Mouse (Mus musculus): ENCODE data around the gene Gnas. TPM values are rescaled to one million over a fixed set of nuclear protein-coding genes. Genes with fewer than 3 reads are reported as not detected.
A peak's percentile ranks its signal among the peaks of the same experiment; 100 is the strongest.

Gene Gnas
- polyA plus RNA-seq, 1 experiment = 1,078 TPM

- H3K79me3 ChIP-seq (ENCODE audit: low read depth) = no peaks in the 10 kb centered on the region
- H3K27me3 ChIP-seq (ENCODE audit: control insufficient read depth, insufficient read depth, insufficient read length) = no peaks in the 10 kb centered on the region
- no peak for TF ChIP-seq CEBPB (IDR thresholded peaks at IDR 0.05; ENCODE audit: low read depth)
- no peak for TF ChIP-seq MYOD1 (IDR thresholded peaks at IDR 0.05; ENCODE audit: control insufficient read depth, insufficient read length, low read depth)
- TF ChIP-seq CTCF (IDR thresholded peaks at IDR 0.05; ENCODE audit: control insufficient read depth, insufficient read depth, insufficient read length) = no peak
- no peak for TF ChIP-seq FOSL1 (IDR thresholded peaks at IDR 0.05; ENCODE audit: insufficient read depth, low read length, poor library complexity, severe bottlenecking)
- TF ChIP-seq MAX (IDR thresholded peaks at IDR 0.05) = no peak
- TF ChIP-seq MYOG (IDR thresholded peaks at IDR 0.05; ENCODE audit: control insufficient read depth, extremely low read depth, insufficient read length) = no peak
- no peak for TF ChIP-seq USF1 (IDR thresholded peaks at IDR 0.05; ENCODE audit: low read depth)
- H3K79me2 ChIP-seq (ENCODE audit: control insufficient read depth, insufficient read depth) = no peaks in the 10 kb centered on the region
- H3ac ChIP-seq (ENCODE audit: control insufficient read depth, insufficient read length, low read depth) = no peak overlapping the region
- no peak overlapping the region for H3K4me3 ChIP-seq (ENCODE audit: insufficient read depth, poor library complexity, severe bottlenecking)
- no peaks in the 10 kb centered on the region for H3K36me3 ChIP-seq (ENCODE audit: control insufficient read depth, insufficient read depth)
Observed at GRCm38 (mm10) chr2:174316661-174317060, 32.5 kb downstream of the Gnas start.

GRCm38 (mm10) chr2:174325989-174326388 is 41.9 kb downstream of the Gnas start:
- Histone ChIP-seq H3ac (ENCODE audit: control insufficient read depth, insufficient read length, low read depth) (no peak overlapping the region), H3K4me3 (ENCODE audit: insufficient read depth, poor library complexity, severe bottlenecking) (no peak overlapping the region), H3K79me3 (ENCODE audit: low read depth) (peaks cover 7% of the 10 kb centered on the region), H3K79me2 (ENCODE audit: control insufficient read depth, insufficient read depth) (peaks cover 32% of the 10 kb centered on the region), H3K27me3 (ENCODE audit: control insufficient read depth, insufficient read depth, insufficient read length) (no peaks in the 10 kb centered on the region), H3K36me3 (ENCODE audit: control insufficient read depth, insufficient read depth) (no peaks in the 10 kb centered on the region)
- TF ChIP-seq MYOD1 (IDR thresholded peaks at IDR 0.05; ENCODE audit: control insufficient read depth, insufficient read length, low read depth) (no peak), CEBPB (IDR thresholded peaks at IDR 0.05; ENCODE audit: low read depth) (no peak), MAX (IDR thresholded peaks at IDR 0.05) (no peak), MYOG (IDR thresholded peaks at IDR 0.05; ENCODE audit: control insufficient read depth, extremely low read depth, insufficient read length) (no peak), USF1 (IDR thresholded peaks at IDR 0.05; ENCODE audit: low read depth) (no peak), CTCF (IDR thresholded peaks at IDR 0.05; ENCODE audit: control insufficient read depth, insufficient read depth, insufficient read length) (no peak), FOSL1 (IDR thresholded peaks at IDR 0.05; ENCODE audit: insufficient read depth, low read length, poor library complexity, severe bottlenecking) (no peak)

- Histone ChIP-seq H3K79me3 (ENCODE audit: low read depth) (peaks cover 12% of the 10 kb centered on the region), H3K27me3 (ENCODE audit: control insufficient read depth, insufficient read depth, insufficient read length) (no peaks in the 10 kb centered on the region), H3K79me2 (ENCODE audit: control insufficient read depth, insufficient read depth) (peaks cover 37% of the 10 kb centered on the region), H3ac (ENCODE audit: control insufficient read depth, insufficient read length, low read depth) (no peak overlapping the region), H3K36me3 (ENCODE audit: control insufficient read depth, insufficient read depth) (no peaks in the 10 kb centered on the region), H3K4me3 (ENCODE audit: insufficient read depth, poor library complexity, severe bottlenecking) (peak overlapping the region; percentile 69)
- no peak for TF ChIP-seq CTCF (IDR thresholded peaks at IDR 0.05; ENCODE audit: control insufficient read depth, insufficient read depth, insufficient read length)
- no peak for TF ChIP-seq MYOD1 (IDR thresholded peaks at IDR 0.05; ENCODE audit: control insufficient read depth, insufficient read length, low read depth)
- TF ChIP-seq USF1 (IDR thresholded peaks at IDR 0.05; ENCODE audit: low read depth) = no peak
- no peak for TF ChIP-seq MAX (IDR thresholded peaks at IDR 0.05)
- no peak for TF ChIP-seq FOSL1 (IDR thresholded peaks at IDR 0.05; ENCODE audit: insufficient read depth, low read length, poor library complexity, severe bottlenecking)
- no peak for TF ChIP-seq CEBPB (IDR thresholded peaks at IDR 0.05; ENCODE audit: low read depth)
Observed at GRCm38 (mm10) chr2:174326481-174326880, 42.4 kb downstream of the Gnas start.

GRCm38 (mm10) chr2:174327295-174327981 is 43.3 kb downstream of the Gnas start:
- Histone ChIP-seq H3K4me3 (ENCODE audit: insufficient read depth, poor library complexity, severe bottlenecking) (peak overlapping the region; percentile 69), H3K79me3 (ENCODE audit: low read depth) (peaks cover 22% of the 10 kb centered on the region), H3K79me2 (ENCODE audit: control insufficient read depth, insufficient read depth) (peaks cover 47% of the 10 kb centered on the region), H3ac (ENCODE audit: control insufficient read depth, insufficient read length, low read depth) (peak overlapping the region; percentile 89), H3K36me3 (ENCODE audit: control insufficient read depth, insufficient read depth) (peaks cover 4% of the 10 kb centered on the region), H3K27me3 (ENCODE audit: control insufficient read depth, insufficient read depth, insufficient read length) (no peaks in the 10 kb centered on the region)
- TF ChIP-seq USF1 (IDR thresholded peaks at IDR 0.05; ENCODE audit: low read depth) (no peak), MAX (IDR thresholded peaks at IDR 0.05) (peak; percentile 93), CTCF (IDR thresholded peaks at IDR 0.05; ENCODE audit: control insufficient read depth, insufficient read depth, insufficient read length) (no peak), MYOD1 (IDR thresholded peaks at IDR 0.05; ENCODE audit: control insufficient read depth, insufficient read length, low read depth) (no peak)

GRCm38 (mm10) chr2:174328358-174328905 is 44.3 kb downstream of the Gnas start:
- TF ChIP-seq FOSL1 (IDR thresholded peaks at IDR 0.05; ENCODE audit: insufficient read depth, low read length, poor library complexity, severe bottlenecking) = no peak
- no peak for TF ChIP-seq MAX (IDR thresholded peaks at IDR 0.05)
- TF ChIP-seq MYOG (IDR thresholded peaks at IDR 0.05; ENCODE audit: control insufficient read depth, extremely low read depth, insufficient read length) = no peak
- H3ac ChIP-seq (ENCODE audit: control insufficient read depth, insufficient read length, low read depth) = peak overlapping the region; percentile 80
- peaks cover 32% of the 10 kb centered on the region for H3K79me3 ChIP-seq (ENCODE audit: low read depth)
- H3K4me3 ChIP-seq (ENCODE audit: insufficient read depth, poor library complexity, severe bottlenecking) = peak overlapping the region; percentile 69
- peaks cover 4% of the 10 kb centered on the region for H3K36me3 ChIP-seq (ENCODE audit: control insufficient read depth, insufficient read depth)
- H3K27me3 ChIP-seq (ENCODE audit: control insufficient read depth, insufficient read depth, insufficient read length) = no peaks in the 10 kb centered on the region
- H3K79me2 ChIP-seq (ENCODE audit: control insufficient read depth, insufficient read depth) = peaks cover 56% of the 10 kb centered on the region
